Mouse (Mus musculus) heart, postnatal 25 days (tissue): Measurements from ENCODE around the gene Lsamp. TPM values are rescaled to one million over a fixed set of nuclear protein-coding genes. Genes with fewer than 3 reads are reported as not detected.
A peak's percentile ranks its signal among the peaks of the same experiment; 100 is the strongest.

ENCODE experiments used
- DNase-seq: peaks from one replicate; pipeline ENCODE4 v3.0.0; 2022; ENCODE audit warnings: low spot score
- intact Hi-C: fragments of 180-260 bp; cut with DNase I; formaldehyde crosslinking; loops from one replicate; pipeline ENCODE4 v1.15.1; 2025
- total RNA-seq, 2 experiments: library from RNA; stranded (reverse); gene quantifications; 2 replicates each; pipeline ENCODE4 v1.2.3; 2021

Gene Lsamp
- total RNA-seq, 2 experiments from 2014 or later, result 1.5 to 1.8 TPM

DNA sequence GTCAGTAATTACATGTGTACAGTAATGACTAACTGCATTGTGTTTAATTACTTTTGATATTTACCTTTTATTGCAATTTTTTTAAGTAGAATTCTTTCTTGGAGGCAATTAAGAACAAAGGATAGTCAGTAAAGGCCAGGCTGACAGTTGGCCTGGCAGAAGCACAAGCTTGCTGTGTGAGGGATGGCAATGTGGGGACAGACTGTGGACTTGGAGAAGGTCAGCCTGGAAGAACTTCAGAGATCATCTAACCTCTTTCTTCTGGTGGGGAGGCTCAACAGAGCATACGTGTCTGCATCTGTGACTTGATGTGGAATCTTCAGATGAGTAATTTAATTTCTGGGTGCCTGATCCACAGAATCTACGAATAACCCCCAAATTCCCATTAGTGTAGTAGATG, 1669.1 kb downstream of the Lsamp start:
- intact Hi-C loops, result no loop called here
- no peak for DNase-seq

DNA sequence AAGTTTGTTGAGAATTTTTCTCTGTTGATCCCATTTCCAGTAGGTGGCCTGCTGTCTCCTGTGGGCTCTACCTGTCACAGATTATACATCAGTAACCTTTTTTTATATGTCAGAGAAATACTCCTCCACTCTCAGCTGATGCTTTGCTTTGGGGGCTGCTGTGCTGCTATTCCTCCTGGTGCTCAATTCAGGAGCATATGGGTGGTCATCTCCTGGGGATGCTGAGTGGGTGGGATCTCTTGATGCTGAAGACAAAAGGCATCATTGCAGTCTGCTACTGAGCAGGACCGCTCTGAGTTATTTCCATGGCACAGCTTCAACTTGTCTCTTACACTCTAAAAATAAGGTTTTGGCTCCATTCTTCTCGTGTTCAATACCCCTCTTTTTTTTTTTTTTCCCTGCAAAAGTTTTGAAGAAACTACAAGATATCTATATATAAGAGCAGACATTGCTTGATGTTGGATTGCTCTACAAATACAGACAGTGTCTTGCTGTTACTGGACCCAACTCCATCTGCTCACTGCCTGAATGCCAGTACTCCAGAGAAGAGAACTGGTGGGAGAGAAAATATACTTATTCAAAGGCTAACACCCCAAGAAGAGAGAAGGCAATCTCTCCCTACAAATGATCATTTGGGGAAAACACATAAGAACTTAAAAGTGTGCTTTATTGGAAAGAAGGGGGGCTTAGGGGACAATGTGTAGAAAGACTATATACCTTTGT, 1690.3 kb downstream of the Lsamp start:
- intact Hi-C loops, result no loop called here
- DNase-seq, result no peak

- no peak for DNase-seq
- intact Hi-C loops, result no loop called here
Observed at GRCm38 (mm10) chr16:41675774-41676173, 1691.6 kb downstream of the Lsamp start.

DNA sequence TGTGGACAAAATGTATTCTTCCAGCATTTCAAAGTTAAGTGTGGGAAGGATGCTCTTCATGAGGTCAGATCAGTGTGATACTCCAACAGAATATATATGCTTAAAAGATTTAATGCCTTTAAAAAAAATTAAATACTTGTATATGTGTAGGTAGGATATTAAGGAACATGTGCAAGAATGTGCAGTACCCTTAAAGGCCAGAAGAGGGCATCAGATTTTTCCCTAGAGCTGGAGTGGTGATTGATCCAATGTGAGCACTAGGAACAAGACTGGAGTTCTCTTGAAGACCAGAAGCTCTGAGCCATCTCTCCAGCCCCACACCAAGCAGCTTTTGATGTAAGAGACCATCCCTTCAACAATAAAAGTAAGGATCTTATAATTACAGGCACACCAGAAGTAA, 1708.3 kb downstream of the Lsamp start:
- intact Hi-C loops, result loop anchor here (5.0 kb wide), 1 partner anchor 145 kb away; no protein-coding TSS in a partner anchor
- no peak for DNase-seq

- DNase-seq, result no peak
- intact Hi-C loops, result no loop called here
Observed at GRCm38 (mm10) chr16:41701790-41702428, 1717.7 kb downstream of the Lsamp start.

DNA sequence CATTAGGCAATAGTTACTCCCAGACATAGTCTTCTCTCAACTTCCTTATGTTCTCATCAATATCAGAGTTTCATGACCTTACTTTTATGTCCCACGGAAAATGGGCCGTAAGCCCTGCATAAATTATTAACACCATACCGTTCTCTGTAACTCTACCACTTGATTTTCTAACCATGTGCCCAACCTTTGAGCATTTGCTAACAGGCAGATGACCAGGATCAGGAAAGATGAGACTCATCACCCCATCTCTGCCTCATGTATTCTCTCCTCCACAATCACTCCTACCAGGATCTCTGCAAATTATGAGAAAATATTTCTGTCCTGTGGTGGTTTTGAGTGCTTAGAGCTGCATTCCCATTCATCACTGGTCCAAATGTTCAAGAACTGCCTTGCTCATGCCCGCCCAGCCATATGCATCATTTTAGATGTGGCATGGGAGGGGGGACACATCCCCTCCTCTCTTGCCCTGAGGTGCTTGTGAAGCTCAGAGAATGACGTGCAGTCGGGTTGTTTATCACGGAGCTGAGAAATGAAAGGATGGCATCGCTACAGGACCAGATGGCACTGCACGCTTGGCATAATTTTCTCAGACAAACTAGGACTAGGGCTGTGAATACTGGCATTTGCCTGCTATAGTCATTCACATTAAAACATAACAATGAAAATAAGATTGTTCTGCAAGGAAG, 1744.9 kb downstream of the Lsamp start:
- intact Hi-C loops, result no loop called here
- DNase-seq, result no peak

GRCm38 (mm10) chr16:41729911-41730310, 1745.8 kb downstream of the Lsamp start:
- no peak for DNase-seq
- intact Hi-C loops, result no loop called here

DNA sequence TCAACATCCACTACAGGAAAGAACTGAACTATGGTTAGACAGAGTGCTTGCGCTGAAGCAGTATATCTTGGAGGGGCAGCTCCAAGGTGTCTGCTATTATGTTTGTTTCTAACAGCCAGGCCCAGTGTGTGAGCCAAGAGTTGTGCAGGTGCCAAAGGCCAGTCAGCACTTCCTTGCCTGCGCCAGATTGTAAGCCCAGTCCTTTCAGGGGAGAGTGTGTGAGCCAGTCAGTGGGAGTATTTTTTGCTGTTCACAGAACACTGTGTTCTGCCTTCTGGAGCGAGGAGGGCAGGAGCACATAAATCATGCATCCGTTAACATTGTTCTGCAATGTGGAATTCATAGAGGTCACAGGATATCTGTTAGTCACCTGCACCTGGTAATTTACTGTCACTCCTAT, 1760.9 kb downstream of the Lsamp start:
- intact Hi-C loops, result no loop called here
- peak; percentile 63 for DNase-seq

- DNase-seq, result no peak
- intact Hi-C loops, result no loop called here
Observed at GRCm38 (mm10) chr16:41746235-41746911, 1762.2 kb downstream of the Lsamp start.

- DNase-seq, result no peak
- intact Hi-C loops, result no loop called here
Observed at GRCm38 (mm10) chr16:41747874-41748273, 1763.7 kb downstream of the Lsamp start.

DNA sequence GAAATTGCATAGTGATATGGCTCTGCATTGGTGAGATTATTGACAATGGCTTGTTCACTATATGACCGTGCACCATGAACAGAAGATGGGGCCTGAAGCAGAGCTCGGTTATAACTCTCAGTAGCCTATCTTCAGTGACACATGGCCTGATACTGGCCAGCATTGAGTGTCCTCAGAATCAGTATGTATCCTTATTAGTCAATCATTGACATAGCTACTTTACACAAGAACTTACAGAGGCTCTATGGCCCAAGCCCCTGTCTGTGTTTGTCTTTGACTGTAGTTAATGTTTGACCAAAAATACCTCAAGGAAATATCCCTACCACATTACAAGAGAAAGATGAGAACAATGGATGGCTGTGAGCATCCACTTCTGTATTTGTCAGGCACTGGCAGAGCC, 1764.6 kb downstream of the Lsamp start:
- intact Hi-C loops, result no loop called here
- no peak for DNase-seq

GRCm38 (mm10) chr16:41764285-41764684, 1780.1 kb downstream of the Lsamp start:
- intact Hi-C loops, result no loop called here

GRCm38 (mm10) chr16:41771427-41772125, 1787.4 kb downstream of the Lsamp start:
- DNase-seq, result no peak
- intact Hi-C loops, result no loop called here

More at GRCm38 (mm10) chr16:41764285-41764684, 1780.1 kb downstream of the Lsamp start:
- no peak for DNase-seq

DNA sequence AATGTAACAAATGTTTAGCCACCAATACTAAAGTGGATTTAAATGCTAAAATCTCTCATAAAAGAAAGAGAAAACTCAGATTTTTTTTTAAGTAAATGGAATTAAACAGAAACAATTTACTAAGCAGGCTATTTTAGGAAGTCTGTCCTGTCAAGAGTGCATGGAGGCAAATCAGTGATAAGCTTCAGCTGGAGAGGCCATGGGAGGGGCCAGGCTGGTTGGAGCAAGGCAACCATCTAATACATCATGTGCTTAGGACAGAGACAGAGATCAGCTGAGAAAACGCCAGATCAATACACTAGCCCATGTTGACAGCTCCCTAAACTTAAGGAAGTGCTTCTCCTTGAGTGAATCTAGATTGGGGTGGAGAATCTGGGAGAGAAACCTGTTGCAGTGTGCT, 1793.4 kb downstream of the Lsamp start:
- intact Hi-C loops, result no loop called here
- peak; percentile 40 for DNase-seq

DNA sequence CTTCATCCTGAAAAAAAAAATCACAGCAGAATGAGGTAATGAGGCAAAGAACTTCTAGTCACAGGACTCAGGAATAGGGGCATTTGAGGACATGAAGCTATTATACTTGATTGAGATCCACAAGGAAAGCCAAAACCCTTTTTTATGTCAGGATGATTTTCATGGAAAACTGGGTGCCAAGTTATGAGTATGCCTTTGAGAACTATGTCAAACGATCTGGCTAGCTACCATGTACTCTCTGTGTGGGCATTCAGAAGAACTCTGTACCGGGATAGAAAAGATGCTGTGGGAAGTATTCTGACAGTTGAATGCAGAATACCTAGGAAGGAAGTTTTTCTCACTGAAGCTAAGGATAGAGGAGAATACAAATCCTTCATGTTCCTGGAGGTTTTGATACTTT, 1801.4 kb downstream of the Lsamp start:
- intact Hi-C loops, result no loop called here
- no peak for DNase-seq

DNA sequence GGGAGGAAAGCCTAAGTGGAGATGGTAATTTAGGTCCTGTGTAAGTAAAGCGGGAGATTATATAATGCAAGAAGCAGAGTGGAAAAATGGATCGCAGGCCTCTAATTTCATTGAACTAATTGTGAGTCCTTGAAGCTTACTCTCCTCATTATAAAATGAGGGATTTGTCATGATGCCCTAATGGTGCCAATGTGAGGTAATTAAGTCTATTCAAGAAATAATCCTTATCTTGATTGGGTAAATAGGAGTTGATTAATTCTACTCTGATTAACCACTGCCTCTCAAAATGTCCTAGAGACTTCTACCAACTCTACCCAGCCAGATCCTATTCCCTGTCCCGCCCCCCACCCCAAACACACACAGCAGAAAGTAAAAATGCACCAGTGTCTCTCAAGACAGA, 1802.5 kb downstream of the Lsamp start:
- no peak for DNase-seq
- intact Hi-C loops, result no loop called here

- intact Hi-C loops, result no loop called here
- DNase-seq, result no peak
Observed at GRCm38 (mm10) chr16:41787146-41787545, 1803.0 kb downstream of the Lsamp start.

- DNase-seq, result no peak
- intact Hi-C loops, result no loop called here
Observed at GRCm38 (mm10) chr16:41790016-41790415, 1805.9 kb downstream of the Lsamp start.

DNA sequence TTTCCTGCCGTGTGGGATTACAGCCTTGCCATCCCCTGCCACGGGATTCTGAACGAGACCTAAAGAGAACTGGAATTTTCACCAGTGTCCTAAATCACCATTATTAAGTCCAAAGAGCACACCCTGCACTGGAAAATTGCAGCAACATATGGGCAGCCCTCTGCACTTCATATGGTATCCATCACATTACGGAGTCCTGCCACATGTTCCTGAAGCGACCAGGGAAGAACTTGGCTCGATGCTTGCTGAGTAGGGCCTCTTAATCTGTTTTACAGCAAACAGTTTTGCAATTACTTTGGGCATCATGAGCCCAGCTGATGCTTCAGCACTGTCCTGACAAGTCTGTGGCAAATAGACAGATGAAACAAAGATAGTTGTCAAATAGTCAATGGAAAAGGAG, 1836.2 kb downstream of the Lsamp start:
- intact Hi-C loops, result no loop called here
- no peak for DNase-seq
